Mouse (Mus musculus) MEL (cell line): ENCODE data around the gene Lpin1. TPM values are rescaled to one million over a fixed set of nuclear protein-coding genes. Genes with fewer than 3 reads are reported as not detected.

Source experiments
- DNase-seq: peaks from one replicate; pipeline ENCODE4 v3.0.0; 2011; ENCODE audit warnings: low read depth, low spot score
- H3K27ac ChIP-seq: 2 replicates; pipeline ENCODE4 v1.5.1; 2012; ENCODE audit warnings: low read depth, mild to moderate bottlenecking, control low read depth, low read length, moderate library complexity; ENCODE audit not compliant: control insufficient read depth
- H3K27me3 ChIP-seq, 2 experiments: fragments of 150-350 bp in 1 of 2; sonication (generic) in 1 of 2; 2 replicates each; pipeline ENCODE4 v1.6.1; 2012; ENCODE audit warnings: low read length in 2 of 2, mild to moderate bottlenecking in 2 of 2, improper control_type of control experiment in 1 of 2, moderate library complexity in 1 of 2; ENCODE audit not compliant: insufficient read depth in 2 of 2, control insufficient read depth in 1 of 2
- H3K36me3 ChIP-seq, 2 experiments: 2 replicates each; pipeline ENCODE4 v1.6.1; 2012 to 2014; ENCODE audit warnings: low read length in 2 of 2, improper control_type of control experiment in 1 of 2, inconsistent platforms in 1 of 2, mild to moderate bottlenecking in 1 of 2; ENCODE audit not compliant: insufficient read depth in 2 of 2, control insufficient read depth in 1 of 2
- H3K4me1 ChIP-seq, 2 experiments: fragments of 150-350 bp in 1 of 2; sonication (generic) in 1 of 2; 2 replicates each; pipeline ENCODE4 v1.6.1; 2012; ENCODE audit warnings: low read length in 2 of 2, improper control_type of control experiment in 1 of 2, mild to moderate bottlenecking in 1 of 2; ENCODE audit not compliant: insufficient read depth in 2 of 2, control insufficient read depth in 1 of 2
- H3K4me3 ChIP-seq, 2 experiments: fragments of 150-350 bp in 1 of 2; sonication (generic) in 1 of 2; 2 replicates each; pipeline ENCODE4 v1.5.1; 2012; ENCODE audit warnings: low read depth in 2 of 2, low read length in 2 of 2, mild to moderate bottlenecking in 2 of 2, moderate library complexity in 2 of 2, control low read depth in 1 of 2, improper control_type of control experiment in 1 of 2; ENCODE audit not compliant: control insufficient read depth in 1 of 2, insufficient read depth in 1 of 2
- H3K79me2 ChIP-seq: 2 replicates; pipeline ENCODE4 v1.6.1; 2012; ENCODE audit warnings: mild to moderate bottlenecking, low read length, moderate library complexity; ENCODE audit not compliant: control insufficient read depth, poor library complexity, insufficient read depth
- H3K9ac ChIP-seq: 2 replicates; pipeline ENCODE4 v1.6.1; 2012; ENCODE audit warnings: low read depth, mild to moderate bottlenecking, control low read depth, low read length, moderate library complexity; ENCODE audit not compliant: control insufficient read depth, poor library complexity, severe bottlenecking
- H3K9me3 ChIP-seq: fragments of 150-350 bp; sonication (generic); replicated peaks from 2 replicates; pipeline ENCODE4 v1.6.1; 2012; ENCODE audit warnings: mild to moderate bottlenecking, low read length, improper control_type of control experiment, moderate library complexity; ENCODE audit not compliant: insufficient read depth
- CTCF ChIP-seq, 3 experiments: IDR thresholded peaks in 2 of 3; conservative IDR thresholded peaks in 1 of 3; 2 replicates each; pipeline ENCODE4 v1.5.1; 2011 to 2012; ENCODE audit warnings: low read length in 3 of 3, low read depth in 2 of 3, mild to moderate bottlenecking in 2 of 3, improper control_type of control experiment in 1 of 3, inconsistent platforms in 1 of 3, mixed read lengths in 1 of 3, moderate library complexity in 1 of 3; ENCODE audit not compliant: control insufficient read depth in 1 of 3, insufficient read depth in 1 of 3, poor library complexity in 1 of 3, severe bottlenecking in 1 of 3
- GABPA ChIP-seq: IDR thresholded peaks from 2 replicates; pipeline ENCODE4 v1.6.1; 2012; ENCODE audit warnings: low read depth, mild to moderate bottlenecking, inconsistent platforms, low read length, improper control_type of control experiment, moderate library complexity
- GATA1 ChIP-seq: IDR thresholded peaks from 2 replicates; pipeline ENCODE4 v1.6.1; 2011; ENCODE audit warnings: low read depth, low read length, improper control_type of control experiment
- MAZ ChIP-seq: IDR thresholded peaks from 2 replicates; pipeline ENCODE4 v1.6.1; 2012; ENCODE audit warnings: low read depth, mild to moderate bottlenecking, inconsistent platforms, low read length, improper control_type of control experiment
- MXI1 ChIP-seq: IDR thresholded peaks from 2 replicates; pipeline ENCODE4 v1.6.1; 2011; ENCODE audit warnings: mild to moderate bottlenecking, low read depth, low read length, improper control_type of control experiment
- NELFE ChIP-seq: IDR thresholded peaks from 2 replicates; pipeline ENCODE4 v1.6.1; 2011; ENCODE audit warnings: low read depth, low read length, improper control_type of control experiment
- NRF1 ChIP-seq: IDR thresholded peaks from 2 replicates; pipeline ENCODE4 v1.6.1; 2014; ENCODE audit warnings: low read depth, mild to moderate bottlenecking, inconsistent platforms, low read length, improper control_type of control experiment, moderate library complexity; ENCODE audit not compliant: poor library complexity, insufficient read depth, severe bottlenecking
- RAD21 ChIP-seq: IDR thresholded peaks from 2 replicates; pipeline ENCODE4 v1.6.1; 2011; ENCODE audit warnings: mild to moderate bottlenecking, low read depth, low read length, improper control_type of control experiment
- RCOR1 ChIP-seq: IDR thresholded peaks from 2 replicates; pipeline ENCODE4 v1.6.1; 2012; ENCODE audit warnings: low read depth, mild to moderate bottlenecking, inconsistent platforms, low read length, improper control_type of control experiment
- SMC3 ChIP-seq: IDR thresholded peaks from 2 replicates; pipeline ENCODE4 v1.6.1; 2011; ENCODE audit warnings: low read depth, low read length, improper control_type of control experiment
- TBP ChIP-seq: IDR thresholded peaks from 2 replicates; pipeline ENCODE4 v1.8.0; 2011; ENCODE audit warnings: low read depth, low read length, improper control_type of control experiment
- USF2 ChIP-seq, 2 experiments: IDR thresholded peaks; 2 replicates each; pipeline ENCODE4 v1.6.1; 2011 to 2012; ENCODE audit warnings: improper control_type of control experiment in 2 of 2, low read length in 2 of 2, borderline replicate concordance in 1 of 2, inconsistent platforms in 1 of 2, low read depth in 1 of 2, mild to moderate bottlenecking in 1 of 2; ENCODE audit not compliant: insufficient read depth in 1 of 2
- ZMIZ1 ChIP-seq: IDR thresholded peaks from 2 replicates; pipeline ENCODE4 v1.6.1; 2012; ENCODE audit warnings: low read depth, mild to moderate bottlenecking, inconsistent platforms, low read length, improper control_type of control experiment, moderate library complexity
- polyA plus RNA-seq, 2 experiments: library from polyadenylated mRNA; stranded (reverse) in 1 of 2; unstranded in 1 of 2; fragments of >175 nt in 1 of 2; fragments of >200 nt in 1 of 2; gene quantifications; 2 replicates each; pipeline versions ENCODE4 v1.2.1 to v1.2.4; 2012; ENCODE audit warnings: low replicate concordance in 2 of 2, low read depth in 1 of 2; ENCODE audit not compliant: insufficient read length in 2 of 2, insufficient read depth in 1 of 2, missing spikeins in 1 of 2
- total RNA-seq: library from RNA; depleted of rRNA; stranded (reverse); fragments of 300-350 nt; gene quantifications from 2 replicates; pipeline ENCODE4 v1.2.3, GENCODE M21; 2012

The Lpin1 gene
- total and polyA plus RNA-seq, 3 experiments, result 1.2 to 3.9 TPM; not detected in 1

- DNase-seq, result no peak
- TF ChIP-seq GATA1 (no peak), ZMIZ1 (no peak), RCOR1 (no peak), MXI1 (no peak), MAZ (no peak), GABPA (no peak), NELFE (no peak), USF2 (IDR thresholded peaks at IDR 0.05; ENCODE audit: borderline replicate concordance in 1 of 2, insufficient read depth in 1 of 2, low read depth in 1 of 2, low read length in 2 of 2) (no peak), SMC3 (no peak), TBP (no peak)
- Histone ChIP-seq H3K36me3 (peaks cover 0 to 3% of the 10 kb centered on the region in 2 experiments; a peak in 1 of 4 replicates), H3K79me2 (no peaks in the 10 kb centered on the region), H3K9me3 (no peaks in the 10 kb centered on the region), H3K9ac (no peak overlapping the region), H3K27ac (no peak overlapping the region), H3K4me3 (no peak overlapping the region), H3K4me1 (no peaks in the 10 kb centered on the region), H3K27me3 (no peaks in the 10 kb centered on the region; a peak in 2 of 4 replicates)
Measured at GRCm38 (mm10) chr12:16506796-16507790, 103.7 kb downstream of the Lpin1 start.

GRCm38 (mm10) chr12:16504244-16504643 lies 106.5 kb downstream of the Lpin1 start:
- no peaks in the 10 kb centered on the region for H3K79me2 ChIP-seq
- peak; percentile 37 for TF ChIP-seq RAD21
- TF ChIP-seq SMC3, result peak; percentile 56
- TF ChIP-seq CTCF (IDR thresholded peaks at IDR 0.05 in 2 of 3, conservative IDR thresholded peaks at IDR 0.05 in 1 of 3; ENCODE audit: control insufficient read depth in 1 of 3, insufficient read depth in 1 of 3, low read depth in 2 of 3, low read length in 3 of 3, poor library complexity in 1 of 3, severe bottlenecking in 1 of 3), result peak; percentile 17 to 57 (median 45); a peak in 5 of 6 replicates
- no peak for TF ChIP-seq NRF1
- no peaks in the 10 kb centered on the region; a peak in 1 of 4 replicates for H3K27me3 ChIP-seq
- peak; percentile 49 for DNase-seq
- no peak overlapping the region for H3K27ac ChIP-seq
- H3K4me3 ChIP-seq, result no peak overlapping the region
- no peak overlapping the region for H3K9ac ChIP-seq
- H3K36me3 ChIP-seq, result peaks cover 0 to 3% of the 10 kb centered on the region in 2 experiments; a peak in 1 of 4 replicates
- H3K4me1 ChIP-seq, result no peaks in the 10 kb centered on the region
- H3K9me3 ChIP-seq, result no peaks in the 10 kb centered on the region
